In the genomic region with DNA sequence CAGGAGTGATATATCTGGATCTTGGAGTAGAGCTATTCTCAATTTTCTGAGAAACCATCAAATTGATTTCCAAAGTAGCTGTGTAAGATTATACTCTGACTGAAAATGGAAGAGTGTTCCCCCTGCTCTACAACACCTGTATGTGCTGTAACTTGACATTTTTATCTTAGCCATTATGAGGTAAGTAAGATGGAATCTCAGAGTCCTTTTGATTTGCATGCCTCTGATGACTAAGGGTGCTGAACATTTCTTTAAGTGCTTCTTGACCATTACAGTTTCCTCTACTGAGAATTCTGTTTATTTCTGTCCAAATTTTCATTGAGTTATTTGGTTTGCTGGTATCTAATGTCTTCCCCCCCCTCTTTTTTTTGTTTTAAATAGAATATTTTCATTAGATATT, we compare ENCODE assay signal across 32 mouse cellular contexts.
"Had no signal": no experiment of that assay in that cellular context is flagged by ENCODE, and none has a peak within 500 bp of the region (broad histone marks: within the 10 kb centered on the region; RNA-seq: fewer than 3 reads in every experiment).

No protein-coding gene starts in this region.

- H3K4me3 ChIP-seq: left cerebral cortex, adult 2 months; limb, embryonic 10.5 days; limb, embryonic 12.5 days; limb, embryonic 13.5 days; limb, embryonic 15.5 days; liver, embryonic 12.5 days; liver, embryonic 13.5 days; liver, embryonic 15.5 days; lung, embryonic 15.5 days; megakaryocyte, embryonic 14.5 days; midbrain, embryonic 10.5 days; midbrain, embryonic 12.5 days; midbrain, embryonic 13.5 days; midbrain, embryonic 15.5 days; myocyte; neural tube, embryonic 12.5 days had no signal

- H3K36me3 ChIP-seq: limb, embryonic 10.5 days; limb, embryonic 12.5 days; limb, embryonic 13.5 days; limb, embryonic 15.5 days; liver, embryonic 12.5 days; liver, embryonic 13.5 days; liver, embryonic 15.5 days; lung, embryonic 15.5 days; midbrain, embryonic 10.5 days; midbrain, embryonic 12.5 days; midbrain, embryonic 13.5 days; midbrain, embryonic 15.5 days; neural tube, embryonic 12.5 days had no signal

- H3K9me3 ChIP-seq: limb, embryonic 10.5 days; limb, embryonic 12.5 days; limb, embryonic 13.5 days; limb, embryonic 15.5 days; liver, embryonic 12.5 days; liver, embryonic 13.5 days; liver, embryonic 15.5 days; lung, embryonic 15.5 days; megakaryocyte, embryonic 14.5 days; midbrain, embryonic 10.5 days; midbrain, embryonic 12.5 days; midbrain, embryonic 13.5 days; midbrain, embryonic 15.5 days; neural tube, embryonic 12.5 days had no signal

- H3K27me3 ChIP-seq: limb, embryonic 12.5 days; limb, embryonic 13.5 days; limb, embryonic 15.5 days; liver, embryonic 12.5 days; liver, embryonic 13.5 days; liver, embryonic 15.5 days; lung, embryonic 15.5 days; megakaryocyte, embryonic 14.5 days; midbrain, embryonic 12.5 days; midbrain, embryonic 13.5 days; midbrain, embryonic 15.5 days; neural tube, embryonic 12.5 days had no signal

- H3K27ac ChIP-seq: left cerebral cortex, adult 2 months; limb, embryonic 10.5 days; limb, embryonic 12.5 days; limb, embryonic 13.5 days; limb, embryonic 15.5 days; liver, embryonic 12.5 days; liver, embryonic 13.5 days; liver, embryonic 14.5 days; liver, embryonic 15.5 days; lung, embryonic 15.5 days; macrophage; midbrain, embryonic 10.5 days; midbrain, embryonic 12.5 days; midbrain, embryonic 13.5 days; midbrain, embryonic 15.5 days; neural tube, embryonic 12.5 days had no signal

- H3K4me2 ChIP-seq: limb, embryonic 12.5 days; limb, embryonic 13.5 days; limb, embryonic 15.5 days; liver, embryonic 11.5 days; liver, embryonic 12.5 days; liver, embryonic 13.5 days; liver, embryonic 15.5 days; lung, embryonic 14.5 days; lung, embryonic 15.5 days; midbrain, embryonic 11.5 days; midbrain, embryonic 12.5 days; midbrain, embryonic 13.5 days; midbrain, embryonic 15.5 days; neural tube, embryonic 12.5 days had no signal

- ATAC-seq: liver, embryonic 12.5 days; liver, postnatal 0 days; midbrain, embryonic 13.5 days; midbrain, embryonic 15.5 days; midbrain, embryonic 16.5 days had no signal

- DNase-seq: left cerebral cortex, postnatal 4 days; liver; liver, embryonic 13.5 days; liver, postnatal 0 days; lung, adult 18-20 months; lung, adult 2 months; lung, embryonic 14.5 days; lung, postnatal 10 days; lung, postnatal 14 days; lung, postnatal 36 days; lung, postnatal 4 days; midbrain, embryonic 14.5 days had no signal

- H3K9ac ChIP-seq: limb, embryonic 12.5 days; limb, embryonic 13.5 days; limb, embryonic 15.5 days; liver, embryonic 12.5 days; liver, embryonic 13.5 days; liver, embryonic 14.5 days; liver, embryonic 15.5 days; liver, postnatal 0 days; lung, embryonic 14.5 days; lung, embryonic 15.5 days; midbrain, embryonic 12.5 days; midbrain, embryonic 13.5 days; midbrain, embryonic 15.5 days; neural tube, embryonic 12.5 days had no signal

- H3K4me1 ChIP-seq: limb, embryonic 10.5 days; limb, embryonic 12.5 days; limb, embryonic 13.5 days; limb, embryonic 15.5 days; liver, embryonic 12.5 days; liver, embryonic 13.5 days; liver, embryonic 15.5 days; lung, embryonic 15.5 days; megakaryocyte, embryonic 14.5 days; midbrain, embryonic 10.5 days; midbrain, embryonic 12.5 days; midbrain, embryonic 13.5 days; midbrain, embryonic 15.5 days; neural tube, embryonic 12.5 days had no signal
